Mouse (Mus musculus) stomach, embryonic 16.5 days (tissue): Measurements from ENCODE around the gene Jazf1. TPM values are rescaled to one million over a fixed set of nuclear protein-coding genes. Genes with fewer than 3 reads are reported as not detected.
A peak's percentile ranks its signal among the peaks of the same experiment; 100 is the strongest.

Experiments used
- ATAC-seq: fragments of 200-750 bp; cut with Nextera tagmentation; 2 replicates; pipeline ENCODE4 v1.8.0; 2017; ENCODE audit warnings: moderate number of reproducible peaks, moderate TSS enrichment; ENCODE audit not compliant: insufficient read depth, low FRiP score
- H3K27ac ChIP-seq: fragments of 300-500 bp; sonication (generic); 2 replicates; pipeline ENCODE4 v1.5.1; 2014; ENCODE audit warnings: low read length
- H3K27me3 ChIP-seq: fragments of 300-500 bp; sonication (generic); 2 replicates; pipeline ENCODE4 v1.6.1; 2014; ENCODE audit warnings: low read length, control low read depth, mixed read lengths; ENCODE audit not compliant: control insufficient read depth, insufficient read depth
- H3K36me3 ChIP-seq: fragments of 300-500 bp; sonication (generic); 2 replicates; pipeline ENCODE4 v1.6.1; 2014; ENCODE audit warnings: low read length; ENCODE audit not compliant: control insufficient read depth, insufficient read depth
- H3K4me1 ChIP-seq: fragments of 300-500 bp; sonication (generic); 2 replicates; pipeline ENCODE4 v1.6.1; 2014; ENCODE audit warnings: low read length, control low read depth, mixed read lengths; ENCODE audit not compliant: control insufficient read depth, insufficient read depth
- H3K4me2 ChIP-seq: fragments of 300-500 bp; sonication (generic); 2 replicates; pipeline ENCODE4 v1.6.1; 2014; ENCODE audit warnings: low read depth, low read length, mixed read lengths
- H3K4me3 ChIP-seq: fragments of 300-500 bp; sonication (generic); replicated peaks from 2 replicates; pipeline ENCODE4 v1.5.1; 2014; ENCODE audit warnings: mild to moderate bottlenecking, low read length
- H3K9ac ChIP-seq: fragments of 300-500 bp; sonication (generic); 2 replicates; pipeline ENCODE4 v1.6.1; 2014; ENCODE audit warnings: low read length
- H3K9me3 ChIP-seq: fragments of 300-500 bp; sonication (generic); replicated peaks from 2 replicates; pipeline ENCODE4 v1.6.1; 2016; ENCODE audit warnings: low read length, control low read depth; ENCODE audit not compliant: control insufficient read depth
- WGBS: fragments of 180-500 bp; shearing (Covaris S2); extraction: QIAGEN DNeasy Blood & Tissue Kit; methylation state at CpG from one replicate; pipeline ENCODE4 v1.1.7; 2014; 5-methylcytosine and 5-hydroxymethylcytosine counted together
- polyA plus RNA-seq: library from polyadenylated mRNA; unstranded; fragments of >200 nt; fragmentation: Nextera tagmentation; extraction: Ambion mirVana; gene quantifications from 2 replicates; pipeline ENCODE4 v1.2.1, GENCODE M21; 2015

The Jazf1 gene
- polyA plus RNA-seq, 1 experiment from 2014 or later = 8.3 TPM

- no peak overlapping the region for H3K4me3 ChIP-seq
- no peaks in the 10 kb centered on the region for H3K4me1 ChIP-seq
- H3K9ac ChIP-seq = no peak overlapping the region
- H3K27me3 ChIP-seq = no peaks in the 10 kb centered on the region
- 88% methylated on average over 6 of the region's 6 CpGs for WGBS
- H3K9me3 ChIP-seq = no peaks in the 10 kb centered on the region
- no peak for ATAC-seq
- no peaks in the 10 kb centered on the region for H3K36me3 ChIP-seq
- H3K27ac ChIP-seq = no peak overlapping the region
- no peak overlapping the region for H3K4me2 ChIP-seq
These were observed 86.3 kb downstream of the Jazf1 start for GRCm38 (mm10) chr6:52982175-52982574.

- H3K27ac ChIP-seq = no peak overlapping the region
- no peak overlapping the region for H3K9ac ChIP-seq
- no peak overlapping the region for H3K4me2 ChIP-seq
- no peaks in the 10 kb centered on the region for H3K9me3 ChIP-seq
- no peak for ATAC-seq
- H3K4me3 ChIP-seq = no peak overlapping the region
- WGBS = 90% methylated on average over 6 of the region's 6 CpGs
- H3K36me3 ChIP-seq = no peaks in the 10 kb centered on the region
- H3K4me1 ChIP-seq = no peaks in the 10 kb centered on the region
- no peaks in the 10 kb centered on the region for H3K27me3 ChIP-seq
These were observed 88.9 kb downstream of the Jazf1 start for GRCm38 (mm10) chr6:52979503-52979902.

- Histone ChIP-seq H3K9me3 (no peaks in the 10 kb centered on the region), H3K4me1 (no peaks in the 10 kb centered on the region; the same call in 1 of the 2 replicates), H3K27ac (no peak overlapping the region), H3K4me2 (no peak overlapping the region), H3K9ac (no peak overlapping the region), H3K36me3 (no peaks in the 10 kb centered on the region), H3K4me3 (no peak overlapping the region), H3K27me3 (no peaks in the 10 kb centered on the region)
- ATAC-seq = no peak
- WGBS = 89% methylated on average over 5 of the region's 5 CpGs
These were observed 95.1 kb downstream of the Jazf1 start for GRCm38 (mm10) chr6:52973351-52973750.

- peaks cover 9% of the 10 kb centered on the region; the same call in 1 of the 2 replicates for H3K4me1 ChIP-seq
- H3K9me3 ChIP-seq = no peaks in the 10 kb centered on the region
- WGBS = 75% methylated on average over 7 of the region's 7 CpGs
- ATAC-seq = no peak
- no peak overlapping the region for H3K4me2 ChIP-seq
- H3K36me3 ChIP-seq = no peaks in the 10 kb centered on the region
- no peak overlapping the region for H3K4me3 ChIP-seq
- no peaks in the 10 kb centered on the region for H3K27me3 ChIP-seq
- H3K9ac ChIP-seq = no peak overlapping the region
- H3K27ac ChIP-seq = no peak overlapping the region
These were observed 96.3 kb downstream of the Jazf1 start for GRCm38 (mm10) chr6:52972138-52972537.

- peaks cover 17% of the 10 kb centered on the region for H3K4me1 ChIP-seq
- no peak overlapping the region for H3K4me3 ChIP-seq
- no peak for ATAC-seq
- no peak overlapping the region; the same call in 1 of the 2 replicates for H3K27ac ChIP-seq
- WGBS = 79% methylated on average over 2 of the region's 2 CpGs
- no peak overlapping the region for H3K9ac ChIP-seq
- H3K27me3 ChIP-seq = no peaks in the 10 kb centered on the region
- H3K9me3 ChIP-seq = no peaks in the 10 kb centered on the region
- H3K36me3 ChIP-seq = no peaks in the 10 kb centered on the region
- no peak overlapping the region for H3K4me2 ChIP-seq
These were observed 98.6 kb downstream of the Jazf1 start for GRCm38 (mm10) chr6:52969717-52970261.

GRCm38 (mm10) chr6:52968346-52968891, 100.0 kb downstream of the Jazf1 start:
- Histone ChIP-seq H3K4me3 (no peak overlapping the region), H3K27ac (peak overlapping the region; percentile 85), H3K4me1 (peaks cover 29% of the 10 kb centered on the region), H3K4me2 (no peak overlapping the region), H3K27me3 (no peaks in the 10 kb centered on the region), H3K9ac (no peak overlapping the region), H3K9me3 (no peaks in the 10 kb centered on the region), H3K36me3 (no peaks in the 10 kb centered on the region)
- peak; percentile 63 for ATAC-seq
- WGBS = 37% methylated on average over 12 of the region's 12 CpGs

- peak overlapping the region; percentile 85 for H3K27ac ChIP-seq
- WGBS = 42% methylated on average over 10 of the region's 10 CpGs
These were observed 100.7 kb downstream of the Jazf1 start for GRCm38 (mm10) chr6:52967557-52968270.

GRCm38 (mm10) chr6:52966001-52966400, 102.4 kb downstream of the Jazf1 start:
- WGBS = 43% methylated on average over 4 of the region's 4 CpGs

More at GRCm38 (mm10) chr6:52967557-52968270, 100.7 kb downstream of the Jazf1 start:
- ATAC-seq = no peak
- H3K4me3 ChIP-seq = no peak overlapping the region
- no peak overlapping the region for H3K9ac ChIP-seq
- H3K4me2 ChIP-seq = no peak overlapping the region
- peaks cover 36% of the 10 kb centered on the region for H3K4me1 ChIP-seq
- H3K27me3 ChIP-seq = no peaks in the 10 kb centered on the region
- H3K9me3 ChIP-seq = no peaks in the 10 kb centered on the region
- H3K36me3 ChIP-seq = no peaks in the 10 kb centered on the region

GRCm38 (mm10) chr6:52965340-52965739, 103.1 kb downstream of the Jazf1 start:
- WGBS = 67% methylated on average over 7 of the region's 7 CpGs
- Histone ChIP-seq H3K9me3 (no peaks in the 10 kb centered on the region), H3K9ac (no peak overlapping the region), H3K36me3 (no peaks in the 10 kb centered on the region), H3K27me3 (no peaks in the 10 kb centered on the region), H3K4me3 (no peak overlapping the region), H3K27ac (peak overlapping the region; percentile 33), H3K4me1 (peaks cover 42% of the 10 kb centered on the region), H3K4me2 (no peak overlapping the region)
- no peak for ATAC-seq

More at GRCm38 (mm10) chr6:52966001-52966400, 102.4 kb downstream of the Jazf1 start:
- H3K27me3 ChIP-seq = no peaks in the 10 kb centered on the region
- H3K4me3 ChIP-seq = no peak overlapping the region
- no peaks in the 10 kb centered on the region for H3K36me3 ChIP-seq
- H3K9ac ChIP-seq = no peak overlapping the region
- peak overlapping the region; percentile 42; the same call in 1 of the 2 replicates for H3K27ac ChIP-seq
- no peaks in the 10 kb centered on the region for H3K9me3 ChIP-seq
- ATAC-seq = no peak
- H3K4me1 ChIP-seq = peaks cover 42% of the 10 kb centered on the region
- no peak overlapping the region for H3K4me2 ChIP-seq
